Mouse (Mus musculus) limb, embryonic 14.5 days (tissue): ENCODE results near the gene Cuedc2. TPM values are rescaled to one million over a fixed set of nuclear protein-coding genes. Genes with fewer than 3 reads are reported as not detected.

ENCODE experiments used
- ATAC-seq: fragments of 200-750 bp; cut with Nextera tagmentation; 2 replicates; pipeline ENCODE4 v1.8.0; 2017; ENCODE audit warnings: low read depth, moderate number of reproducible peaks, moderate TSS enrichment; ENCODE audit not compliant: low FRiP score
- DNase-seq: peaks from one replicate; pipeline ENCODE4 v3.0.0-alpha.2; 2015; ENCODE audit warnings: low spot score
- H3K27ac ChIP-seq: fragments of 300-500 bp; sonication (generic); replicated peaks from 2 replicates; pipeline ENCODE4 v1.5.1; 2014; ENCODE audit warnings: low read depth, mild to moderate bottlenecking, low read length, moderate library complexity, mixed read lengths
- H3K27me3 ChIP-seq: fragments of 300-500 bp; sonication (generic); 2 replicates; pipeline ENCODE4 v1.6.1; 2014; ENCODE audit warnings: low read length, mixed read lengths; ENCODE audit not compliant: control insufficient read depth, insufficient read depth
- H3K36me3 ChIP-seq: fragments of 300-500 bp; sonication (generic); 2 replicates; pipeline ENCODE4 v1.6.1; 2014; ENCODE audit warnings: mild to moderate bottlenecking, low read length, moderate library complexity, mixed read lengths; ENCODE audit not compliant: control insufficient read depth, insufficient read depth
- H3K4me1 ChIP-seq: fragments of 300-500 bp; sonication (generic); 2 replicates; pipeline ENCODE4 v1.6.1; 2014; ENCODE audit warnings: antibody characterized with exemption, low read length, mixed read lengths; ENCODE audit not compliant: control insufficient read depth, insufficient read depth
- H3K4me2 ChIP-seq: fragments of 300-500 bp; sonication (generic); replicated peaks from 2 replicates; pipeline ENCODE4 v1.6.1; 2014; ENCODE audit warnings: low read depth, mild to moderate bottlenecking, low read length, moderate library complexity; ENCODE audit not compliant: severe bottlenecking
- H3K4me3 ChIP-seq: fragments of 300-500 bp; sonication (generic); replicated peaks from 2 replicates; pipeline ENCODE4 v1.5.1; 2014; ENCODE audit warnings: low read length
- H3K9ac ChIP-seq: fragments of 300-500 bp; sonication (generic); 2 replicates; pipeline ENCODE4 v1.6.1; 2014; ENCODE audit warnings: mild to moderate bottlenecking, low read depth, low read length, moderate library complexity; ENCODE audit not compliant: severe bottlenecking
- H3K9me3 ChIP-seq: fragments of 300-500 bp; sonication (generic); 2 replicates; pipeline ENCODE4 v1.6.1; 2016; ENCODE audit warnings: low read length; ENCODE audit not compliant: control insufficient read depth
- POLR2A ChIP-seq: fragments of 200-500 bp; IDR thresholded peaks from 2 replicates; pipeline ENCODE4 v1.8.0; 2012; ENCODE audit warnings: inconsistent platforms, mild to moderate bottlenecking, moderate library complexity, borderline replicate concordance; ENCODE audit not compliant: insufficient read depth, insufficient read length; ENCODE audit errors: extremely low read depth
- WGBS: fragments of 180-500 bp; shearing (Covaris S2); extraction: QIAGEN DNeasy Blood & Tissue Kit; methylation state at CpG from one replicate; pipeline ENCODE4 v1.1.7; 2014; 5-methylcytosine and 5-hydroxymethylcytosine counted together
- polyA plus RNA-seq, 2 experiments: library from polyadenylated mRNA; depleted of rRNA in 1 of 2; stranded (reverse) in 1 of 2; unstranded in 1 of 2; fragments of >200 nt; fragmentation: Nextera tagmentation in 1 of 2; extraction: Ambion mirVana in 1 of 2; gene quantifications; 2 replicates each; pipeline versions ENCODE4 v1.2.1 to v1.2.3; 2012 to 2014

The Cuedc2 gene
- polyA plus RNA-seq, 2 experiments: 110 to 164 TPM

DNA sequence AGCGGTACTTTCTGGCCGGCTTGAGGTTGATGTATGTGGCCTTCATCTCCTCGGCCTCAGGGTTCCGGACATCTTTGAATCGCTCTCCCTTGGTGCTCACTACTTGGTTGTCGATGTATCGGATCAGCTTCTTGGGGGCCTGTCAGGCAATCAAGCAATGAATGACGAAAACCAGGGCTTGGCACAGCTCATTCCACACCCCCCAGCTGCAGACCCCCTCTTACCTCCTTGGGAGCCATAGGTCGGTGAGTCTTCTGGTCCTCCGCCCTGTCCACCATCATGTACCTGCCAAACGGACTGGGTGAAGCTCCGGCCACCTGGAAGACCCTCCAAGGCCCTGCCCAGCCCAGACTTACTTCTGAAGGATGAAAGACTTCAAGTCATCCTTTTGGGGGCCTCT, 7.8 kb downstream of the Cuedc2 start:
- Histone ChIP-seq H3K4me3 (no peak overlapping the region), H3K4me2 (no peak overlapping the region), H3K27me3 (peaks cover 21% of the 10 kb centered on the region; the same call in 1 of the 2 replicates), H3K27ac (no peak overlapping the region), H3K4me1 (peaks cover 7% of the 10 kb centered on the region), H3K9me3 (no peaks in the 10 kb centered on the region), H3K36me3 (peaks cover 24% of the 10 kb centered on the region), H3K9ac (no peak overlapping the region)
- no peak for ATAC-seq
- WGBS: 93% methylated on average over 12 of the region's 12 CpGs
- no peak for DNase-seq
- no peak for TF ChIP-seq POLR2A

DNA sequence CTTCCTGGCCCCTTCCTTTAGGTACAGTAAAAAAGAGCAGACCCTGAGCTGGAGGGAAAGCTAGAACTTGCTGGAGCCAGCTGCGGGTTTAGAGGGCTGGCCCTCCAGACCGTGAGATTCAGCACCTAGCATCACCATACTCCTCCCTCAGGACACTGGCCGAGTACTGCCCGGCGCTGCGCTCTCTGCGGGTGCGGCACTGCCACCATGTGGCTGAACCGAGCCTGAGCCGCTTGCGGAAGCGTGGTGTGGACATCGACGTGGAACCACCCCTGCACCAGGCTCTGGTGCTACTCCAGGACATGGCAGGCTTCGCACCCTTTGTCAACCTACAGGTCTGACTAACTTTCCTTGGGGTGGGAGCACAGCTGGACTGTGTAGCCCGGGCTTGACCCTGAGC, 8.6 kb downstream of the Cuedc2 start:
- peaks cover 7% of the 10 kb centered on the region for H3K4me1 ChIP-seq
- H3K27ac ChIP-seq: no peak overlapping the region
- H3K9me3 ChIP-seq: no peaks in the 10 kb centered on the region
- no peak for TF ChIP-seq POLR2A
- no peak for ATAC-seq
- H3K4me3 ChIP-seq: no peak overlapping the region
- DNase-seq: peak; percentile 35
- H3K27me3 ChIP-seq: peaks cover 29% of the 10 kb centered on the region
- H3K36me3 ChIP-seq: peaks cover 24% of the 10 kb centered on the region
- no peak overlapping the region for H3K9ac ChIP-seq
- peak overlapping the region; percentile 100; the same call in 1 of the 2 replicates for H3K4me2 ChIP-seq
- WGBS: 7% methylated on average over 16 of the region's 16 CpGs

DNA sequence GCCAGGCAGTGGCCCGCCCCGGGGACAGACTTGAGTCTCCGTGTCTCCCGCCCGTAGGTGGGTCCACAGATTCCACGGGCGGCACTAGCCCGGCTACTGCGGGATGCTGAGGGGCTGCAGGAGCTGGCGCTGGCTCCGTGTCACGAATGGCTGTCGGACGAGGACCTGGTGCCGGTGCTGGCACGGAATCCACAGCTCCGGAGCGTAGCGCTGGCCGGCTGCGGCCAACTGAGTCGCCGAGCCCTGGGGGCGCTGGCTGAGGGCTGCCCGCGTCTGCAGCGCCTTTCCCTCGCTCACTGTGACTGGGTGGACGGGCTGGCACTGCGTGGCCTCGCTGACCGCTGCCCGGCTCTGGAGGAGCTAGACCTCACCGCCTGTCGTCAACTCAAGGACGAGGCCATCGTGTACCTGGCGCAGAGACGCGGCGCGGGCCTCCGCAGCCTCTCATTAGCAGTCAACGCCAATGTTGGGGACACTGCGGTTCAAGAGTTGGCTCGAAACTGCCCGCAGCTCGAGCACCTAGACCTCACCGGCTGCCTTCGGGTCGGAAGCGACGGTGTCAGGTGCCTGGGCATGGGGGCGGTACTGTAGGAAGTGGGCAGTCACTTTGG, 9.4 kb downstream of the Cuedc2 start:
- no peak for ATAC-seq
- peaks cover 7% of the 10 kb centered on the region for H3K4me1 ChIP-seq
- no peaks in the 10 kb centered on the region for H3K9me3 ChIP-seq
- TF ChIP-seq POLR2A: no peak
- H3K27me3 ChIP-seq: peaks cover 37% of the 10 kb centered on the region
- peak overlapping the region; percentile 100 for H3K4me2 ChIP-seq
- 2% methylated on average over 36 of the region's 54 CpGs for WGBS
- H3K4me3 ChIP-seq: peak overlapping the region; percentile 71
- peak overlapping the region; percentile 57 for H3K9ac ChIP-seq
- no peak for DNase-seq
- peak overlapping the region; percentile 77; the same call in 1 of the 2 replicates for H3K27ac ChIP-seq
- peaks cover 24% of the 10 kb centered on the region for H3K36me3 ChIP-seq

DNA sequence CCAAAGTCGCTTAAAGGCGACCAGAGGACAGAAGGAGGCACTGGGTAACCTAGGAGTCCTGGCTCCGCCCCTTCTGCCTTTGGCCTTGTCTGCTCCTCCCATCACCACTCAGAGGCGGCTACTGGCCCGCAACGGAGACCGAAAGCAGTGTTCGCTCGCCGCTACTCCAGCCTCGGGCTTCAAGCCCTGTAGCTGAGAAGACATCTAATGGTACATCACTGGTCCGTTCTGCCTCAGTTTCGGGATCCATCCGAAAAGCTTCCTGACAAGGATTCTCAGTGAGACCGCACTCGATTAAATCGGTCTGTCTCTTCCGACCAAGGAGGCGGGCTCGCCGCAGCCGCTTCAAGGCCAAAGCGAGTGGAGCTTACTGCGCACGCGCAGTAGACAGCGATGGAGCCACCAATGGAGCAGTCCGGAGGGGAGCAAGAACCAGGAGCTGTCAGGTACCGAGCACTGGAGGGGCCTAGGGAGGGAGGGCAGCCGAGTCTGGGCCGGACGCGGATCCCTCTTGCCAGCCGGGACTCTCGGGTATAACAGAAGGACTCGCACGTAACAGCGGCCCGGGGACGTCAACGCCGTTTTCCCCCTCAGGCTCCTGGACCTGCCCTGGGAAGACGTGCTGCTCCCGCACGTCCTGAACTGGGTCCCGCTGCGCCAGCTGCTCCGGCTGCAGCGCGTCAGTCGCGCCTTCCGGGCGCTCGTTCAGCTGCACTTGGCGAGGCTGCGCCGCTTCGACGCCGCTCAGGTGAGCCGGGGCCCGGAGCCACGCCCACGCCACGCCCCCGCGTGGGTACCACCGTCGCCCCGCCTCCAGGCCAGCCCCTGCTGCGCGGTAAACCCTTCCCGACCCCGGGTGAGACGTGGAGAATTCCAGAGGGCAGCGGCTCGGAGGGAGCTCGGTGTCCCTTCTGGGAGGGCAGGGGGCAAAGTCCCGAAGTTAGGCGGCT, 10.1 kb downstream of the Cuedc2 start, which contains the start of gene Fbxl15:
Fbxl15 (plus strand) TSS at position 104 of the 950 bp plus-strand sequence.
- H3K4me1 ChIP-seq: peaks cover 7% of the 10 kb centered on the region
- WGBS: under 1% methylated on average over 74 of the region's 81 CpGs
- TF ChIP-seq POLR2A: peak; percentile 58; the same call in 1 of the 2 replicates

DNA sequence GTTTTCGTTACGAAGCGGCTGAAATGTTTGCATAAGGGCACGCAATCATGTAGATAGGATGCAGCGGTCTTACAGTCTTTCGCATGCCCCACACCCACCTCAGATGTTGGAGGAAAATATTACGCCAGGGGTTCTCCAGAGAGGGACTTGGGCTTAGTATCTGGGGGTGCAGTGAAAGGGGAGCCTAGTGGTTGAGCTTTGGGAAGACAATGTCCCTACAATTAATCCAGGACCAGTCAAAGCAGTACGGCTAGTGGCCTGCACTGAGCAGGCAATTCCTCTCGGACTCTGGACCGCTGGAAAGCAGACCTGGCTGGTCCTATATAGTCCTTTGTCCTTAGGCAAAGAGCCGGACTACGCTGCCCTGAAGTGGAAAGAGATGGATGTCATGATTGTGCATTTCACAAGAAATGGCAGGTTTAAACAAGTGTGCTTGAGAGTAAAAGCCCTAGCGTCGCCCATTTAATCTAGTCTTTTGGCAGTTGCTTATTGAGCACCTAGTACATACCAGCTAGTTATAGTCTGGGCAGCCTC, 10.9 kb downstream of the Cuedc2 start:
- Histone ChIP-seq H3K27ac (no peak overlapping the region), H3K4me2 (peak overlapping the region; percentile 100), H3K36me3 (peaks cover 24% of the 10 kb centered on the region), H3K9ac (peak overlapping the region; percentile 57; the same call in 1 of the 2 replicates), H3K4me3 (peak overlapping the region; percentile 71), H3K4me1 (peaks cover 7% of the 10 kb centered on the region), H3K9me3 (no peaks in the 10 kb centered on the region), H3K27me3 (peaks cover 50% of the 10 kb centered on the region)
- 37% methylated on average over 14 of the region's 14 CpGs for whole genome bisulfite sequencing
- no peak for TF ChIP-seq POLR2A
- DNase-seq: no peak
- ATAC-seq: no peak

More for the DNA sequence above, 10.1 kb downstream of the Cuedc2 start, which contains the start of gene Fbxl15:
- peaks cover 43% of the 10 kb centered on the region for H3K27me3 ChIP-seq
- H3K4me3 ChIP-seq: peak within 1 kb of the TSS; percentile 71
- ATAC-seq (peak; percentile 94), DNase-seq (peak; percentile 96)
- H3K4me2 ChIP-seq: peak within 1 kb of the TSS; percentile 100
- H3K9ac ChIP-seq: peak within 1 kb of the TSS; percentile 57
- H3K27ac ChIP-seq: peak within 1 kb of the TSS; percentile 77
- H3K9me3 ChIP-seq: no peaks in the 10 kb centered on the region
- H3K36me3 ChIP-seq: peaks cover 24% of the 10 kb centered on the region
